Mouse (Mus musculus): ENCODE data around the gene Zrsr1.

DNA sequence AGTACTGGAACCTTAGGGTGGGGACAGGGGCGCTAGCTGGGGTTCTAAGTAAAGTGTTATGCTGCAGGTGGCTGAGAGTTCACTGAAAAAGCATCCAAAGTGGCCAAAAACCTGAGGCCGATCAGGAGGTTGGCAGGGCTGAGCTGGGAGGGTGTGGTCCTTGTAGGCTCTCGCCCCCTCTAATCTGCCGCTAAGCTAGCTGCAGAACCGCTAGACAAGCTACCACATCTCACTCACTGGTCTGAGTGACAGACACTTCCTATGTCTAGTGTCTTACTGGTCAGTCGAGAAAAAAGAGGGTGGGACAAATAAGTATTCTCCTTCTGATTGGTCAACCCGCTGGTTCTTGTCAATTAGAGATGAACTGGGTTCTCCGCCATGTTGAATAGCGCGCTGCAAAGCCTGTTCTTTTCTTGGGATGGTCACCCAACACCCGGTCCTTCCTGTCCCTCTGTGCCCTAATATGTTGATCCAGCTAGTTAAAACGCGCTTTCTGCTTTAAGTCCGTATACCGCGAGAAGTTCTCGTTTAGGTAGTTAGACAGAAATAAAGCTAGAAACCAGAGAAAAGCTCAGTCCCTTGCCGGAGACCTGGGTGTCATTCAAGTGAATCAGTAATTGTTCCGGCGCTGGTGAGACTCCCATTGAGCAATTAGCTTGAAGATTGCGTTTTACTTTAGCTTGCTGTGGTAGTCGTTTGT is 35.8 kb downstream of the Zrsr1 start, which contains the start of gene Fam161a:
- TF ChIP-seq CTCF (conservative IDR thresholded peaks at IDR 0.05; ENCODE audit: insufficient read depth, insufficient read length, low read depth, low read length) (no peak), POLR2A (IDR thresholded peaks at IDR 0.05; ENCODE audit: low read depth, low read length) (no peak)

Measured in kidney, adult 2 months (tissue).